Mouse (Mus musculus) adrenal gland, adult 8-10 months (tissue): ENCODE measurements around the gene Thsd4. TPM values are rescaled to one million over a fixed set of nuclear protein-coding genes. Genes with fewer than 3 reads are reported as not detected.
"Not testable (repeated sequence)": the region's sequence is repeated elsewhere in the genome, so short reads cannot be mapped to it uniquely, and the experiment has no call there.

Experiments
- DNase-seq: peaks from one replicate; pipeline ENCODE4 v3.0.0; 2022
- total RNA-seq, 4 experiments: library from RNA; stranded (reverse); gene quantifications; 2 replicates each; pipeline ENCODE4 v1.2.4; 2022

Thsd4 gene
- total RNA-seq, 4 experiments from 2014 or later: 4.2 to 8.1 (median 6.3) TPM

DNA sequence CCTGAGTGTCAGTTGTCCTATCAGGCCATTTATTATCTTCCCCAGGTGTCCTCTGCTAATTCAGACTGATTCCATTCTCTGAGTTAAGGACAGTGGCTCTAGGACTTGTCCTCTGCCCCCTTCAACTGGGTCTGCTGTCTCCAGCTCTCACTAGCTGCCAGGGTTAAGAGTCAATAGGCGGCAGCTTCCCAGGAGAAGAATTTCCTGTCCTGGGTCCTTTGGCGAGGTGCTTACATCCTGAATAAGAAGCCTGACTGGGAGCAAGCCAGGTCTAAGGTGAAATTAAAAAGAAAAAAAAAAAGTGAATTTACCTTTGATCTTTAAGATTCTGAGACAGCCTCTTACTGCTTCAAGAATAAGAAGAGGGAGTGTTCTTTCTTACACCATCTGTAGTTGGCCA, 582.2 kb downstream of the Thsd4 start:
- DNase-seq: no peak

DNA sequence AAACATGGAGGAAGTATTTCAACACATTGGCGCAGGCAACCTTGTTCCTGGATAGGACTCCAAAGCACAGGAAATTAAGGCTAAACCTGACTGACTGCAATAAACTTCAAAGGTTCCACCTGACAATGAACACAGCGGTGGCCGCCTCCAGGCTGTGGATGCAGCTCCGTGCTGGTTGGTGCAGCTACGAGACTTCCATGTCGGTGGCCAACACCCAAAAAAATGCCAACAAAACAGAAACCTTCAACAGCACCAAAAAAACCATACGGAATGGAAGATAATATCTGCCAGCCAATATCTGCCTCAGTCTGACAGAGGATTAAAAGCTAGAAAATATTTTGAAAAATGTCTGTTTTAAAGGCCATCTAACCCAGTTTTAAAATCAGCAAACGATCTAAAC, 583.3 kb downstream of the Thsd4 start:
- no peak for DNase-seq

DNA sequence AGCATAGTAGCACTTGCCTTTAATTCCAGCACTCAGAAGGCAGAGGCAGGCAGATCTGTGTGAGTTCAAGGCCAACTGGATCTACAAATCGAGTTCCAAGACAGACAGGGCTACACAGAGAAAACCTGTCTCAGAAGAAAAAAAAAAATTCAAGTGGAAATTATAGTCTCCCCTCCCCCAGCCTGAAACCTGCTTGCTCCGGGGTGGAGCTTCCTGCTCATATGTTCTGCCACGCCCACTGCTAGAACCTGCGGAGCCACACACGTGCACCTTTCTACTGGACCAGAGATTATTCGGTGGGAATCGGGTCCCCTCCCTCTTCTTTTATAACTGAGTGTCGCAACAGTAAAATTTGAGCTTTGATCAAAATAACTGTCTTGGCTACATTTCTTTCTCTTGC, 586.0 kb downstream of the Thsd4 start:
- DNase-seq: not testable (repeated sequence)

DNA sequence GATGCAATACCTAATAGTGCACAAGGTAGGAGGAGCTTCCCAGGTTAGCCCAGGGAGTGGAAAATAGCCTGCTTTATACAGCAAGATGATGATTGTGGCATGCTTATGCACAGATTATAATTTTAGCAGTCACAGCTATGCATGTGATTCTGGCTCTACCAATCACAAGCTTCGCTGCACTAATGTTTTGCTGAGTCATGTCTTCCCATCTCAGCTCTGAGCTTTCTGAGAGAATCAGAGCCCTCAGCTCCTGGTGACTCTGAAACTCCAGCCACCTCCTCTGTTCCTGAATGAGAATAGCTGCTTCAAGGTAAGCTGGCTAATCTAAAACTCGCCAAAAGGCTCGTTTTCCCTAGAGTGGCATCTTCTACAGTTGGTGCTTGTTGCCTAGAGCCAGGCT, 591.6 kb downstream of the Thsd4 start:
- no peak for DNase-seq

Other genes starting within 250 kb of the Thsd4 start
- gene Lrrc49, start 166.1 kb upstream of the Thsd4 start, total RNA-seq: 10 to 100 TPM; 16.1 to 24.9 (median 22.2) TPM
- 1 to 10 TPM; 3.1 to 4.7 (median 3.7) TPM for gene Larp6, start 190.9 kb upstream of the Thsd4 start, total RNA-seq